Mouse (Mus musculus) lung, postnatal 0 days (tissue): ENCODE measurements around the gene Rnf166. TPM values are rescaled to one million over a fixed set of nuclear protein-coding genes. Genes with fewer than 3 reads are reported as not detected.

ENCODE experiments used
- ATAC-seq: fragments of 200-750 bp; cut with Nextera tagmentation; 2 replicates; pipeline ENCODE4 v1.8.0; 2017; ENCODE audit warnings: moderate library complexity
- DNase-seq: peaks from one replicate; pipeline ENCODE4 v3.0.0-alpha.2; 2016; ENCODE audit warnings: low spot score
- H3K27ac ChIP-seq: fragments of 300-500 bp; sonication (generic); 2 replicates; pipeline ENCODE4 v1.5.1; 2014; ENCODE audit warnings: antibody characterized with exemption, mild to moderate bottlenecking, low read length, mixed read lengths
- H3K27me3 ChIP-seq: fragments of 300-500 bp; sonication (generic); replicated peaks from 2 replicates; pipeline ENCODE4 v1.6.1; 2014; ENCODE audit warnings: low read length, mixed read lengths; ENCODE audit not compliant: insufficient read depth
- H3K36me3 ChIP-seq: fragments of 300-500 bp; sonication (generic); 2 replicates; pipeline ENCODE4 v1.6.1; 2014; ENCODE audit warnings: low read length, mixed read lengths; ENCODE audit not compliant: insufficient read depth
- H3K4me1 ChIP-seq: fragments of 300-500 bp; sonication (generic); 2 replicates; pipeline ENCODE4 v1.6.1; 2014; ENCODE audit warnings: antibody characterized with exemption, low read depth, low read length, mixed read lengths; ENCODE audit not compliant: insufficient read depth
- H3K4me2 ChIP-seq: fragments of 300-500 bp; sonication (generic); replicated peaks from 2 replicates; pipeline ENCODE4 v1.6.1; 2014; ENCODE audit warnings: low read depth, mild to moderate bottlenecking, low read length, moderate library complexity, mixed read lengths
- H3K4me3 ChIP-seq: fragments of 300-500 bp; sonication (generic); 2 replicates; pipeline ENCODE4 v1.5.1; 2014; ENCODE audit warnings: low read depth, low read length
- H3K9ac ChIP-seq: fragments of 300-500 bp; sonication (generic); replicated peaks from 2 replicates; pipeline ENCODE4 v1.6.1; 2014; ENCODE audit warnings: low read depth, mild to moderate bottlenecking
- H3K9me3 ChIP-seq: fragments of 300-500 bp; sonication (generic); 2 replicates; pipeline ENCODE4 v1.6.1; 2016; ENCODE audit warnings: low read length, mixed read lengths
- CTCF ChIP-seq: IDR thresholded peaks from 2 replicates; pipeline ENCODE4 v1.5.1; 2016; ENCODE audit warnings: antibody characterized with exemption, mild to moderate bottlenecking
- EP300 ChIP-seq: IDR thresholded peaks from 2 replicates; pipeline ENCODE4 v1.6.1; 2016; ENCODE audit warnings: antibody characterized with exemption, mild to moderate bottlenecking, control low read depth
- WGBS: fragments of 180-500 bp; shearing (Covaris S2); extraction: QIAGEN DNeasy Blood & Tissue Kit; methylation state at CpG from one replicate; pipeline ENCODE4 v1.1.7; 2014; 5-methylcytosine and 5-hydroxymethylcytosine counted together
- polyA plus RNA-seq: library from polyadenylated mRNA; unstranded; fragments of >200 nt; fragmentation: Nextera tagmentation; extraction: Ambion mirVana; gene quantifications from 2 replicates; pipeline ENCODE4 v1.2.1, GENCODE M21; 2015

Rnf166 gene
- 49.4 and 52.7 TPM in 2 replicates for polyA plus RNA-seq

DNA sequence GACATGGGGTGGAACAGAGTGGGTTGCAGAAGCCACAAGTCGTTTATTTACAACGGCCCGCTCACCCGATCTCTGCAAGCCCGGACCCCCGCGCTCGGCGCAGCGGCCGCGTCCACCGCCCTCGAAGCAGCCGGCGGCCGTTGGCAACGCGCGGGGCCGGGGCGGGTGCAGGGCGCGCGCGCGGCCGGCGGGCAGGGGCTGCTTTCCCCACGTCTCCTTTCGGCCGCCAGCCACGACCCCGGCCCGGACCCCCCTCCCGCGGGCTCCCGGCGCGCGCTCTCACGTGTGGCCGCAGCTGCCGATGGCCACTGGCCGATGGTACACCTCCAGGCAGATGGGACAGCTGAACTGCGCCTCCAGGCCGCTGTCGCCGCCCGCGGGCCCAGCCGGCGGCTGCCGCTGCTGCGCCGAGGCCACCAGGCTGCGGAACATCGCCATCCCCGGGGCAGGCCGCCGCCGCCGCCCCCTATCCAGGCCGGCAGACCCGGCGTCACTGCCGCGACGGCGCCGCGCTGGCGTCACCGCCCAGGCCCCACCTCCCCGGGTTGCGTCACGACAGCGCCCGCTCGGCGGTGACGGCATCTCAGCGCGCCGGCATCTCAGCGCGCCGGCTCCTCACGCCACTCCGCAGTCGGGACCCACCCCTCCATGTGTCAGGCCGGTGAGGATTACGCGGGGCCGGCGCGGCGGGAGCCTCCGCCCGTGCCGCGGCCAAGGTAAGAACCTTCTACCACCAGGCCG lies at the start of gene Rnf166, which contains the start of gene Ctu2:
Gene Rnf166 (minus strand): TSS at position 485 of the 741 bp plus-strand sequence.
Gene Ctu2 (plus strand): TSS at position 564 of the 741 bp plus-strand sequence.
- DNase-seq (peak; percentile 91), ATAC-seq (peak; percentile 95)
- Histone ChIP-seq H3K27me3 (no peaks in the 10 kb centered on the region), H3K36me3 (peaks cover 8% of the 10 kb centered on the region; the same call in 1 of the 2 replicates), H3K4me2 (peak within 1 kb of the TSS; percentile 80), H3K9me3 (no peaks in the 10 kb centered on the region), H3K9ac (peak within 1 kb of the TSS; percentile 77), H3K4me1 (peaks cover 3% of the 10 kb centered on the region; the same call in 1 of the 2 replicates), H3K4me3 (peak within 1 kb of the TSS; percentile 96), H3K27ac (peak within 1 kb of the TSS; percentile 80)
- no peak for TF ChIP-seq CTCF
- TF ChIP-seq EP300 = no peak
- WGBS = under 1% methylated on average over 64 of the region's 103 CpGs

DNA sequence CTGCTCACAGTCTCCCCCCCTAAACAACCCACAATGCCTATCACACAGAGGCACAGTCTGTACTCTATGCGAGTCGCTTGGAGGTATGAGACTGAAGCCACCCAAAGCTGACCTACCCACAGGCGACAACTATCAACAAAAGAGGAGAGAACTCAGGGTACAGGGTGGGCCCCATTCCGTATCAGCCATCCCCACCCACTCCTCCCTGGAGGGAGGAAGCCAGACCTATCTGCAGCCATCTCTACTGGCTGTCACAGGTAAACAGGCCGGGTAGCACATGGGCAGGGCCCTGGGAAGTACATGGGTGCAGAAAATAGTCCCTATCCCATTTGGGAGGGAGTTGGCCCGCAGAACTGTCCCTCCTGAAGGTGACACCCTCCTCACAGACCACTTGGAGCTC lies 49.1 kb upstream of the Rnf166 start:
- H3K4me1 ChIP-seq = peaks cover 46% of the 10 kb centered on the region
- no peak overlapping the region for H3K4me2 ChIP-seq
- ATAC-seq = no peak
- TF ChIP-seq CTCF (no peak), EP300 (peak; percentile 41; the same call in 1 of the 2 replicates)
- H3K9ac ChIP-seq = no peak overlapping the region
- H3K36me3 ChIP-seq = no peaks in the 10 kb centered on the region
- no peak overlapping the region for H3K4me3 ChIP-seq
- H3K27ac ChIP-seq = peak overlapping the region; percentile 90; the same call in 1 of the 2 replicates
- 65% methylated on average over 6 of the region's 6 CpGs for WGBS
- H3K9me3 ChIP-seq = no peaks in the 10 kb centered on the region
- DNase-seq = no peak
- H3K27me3 ChIP-seq = no peaks in the 10 kb centered on the region

DNA sequence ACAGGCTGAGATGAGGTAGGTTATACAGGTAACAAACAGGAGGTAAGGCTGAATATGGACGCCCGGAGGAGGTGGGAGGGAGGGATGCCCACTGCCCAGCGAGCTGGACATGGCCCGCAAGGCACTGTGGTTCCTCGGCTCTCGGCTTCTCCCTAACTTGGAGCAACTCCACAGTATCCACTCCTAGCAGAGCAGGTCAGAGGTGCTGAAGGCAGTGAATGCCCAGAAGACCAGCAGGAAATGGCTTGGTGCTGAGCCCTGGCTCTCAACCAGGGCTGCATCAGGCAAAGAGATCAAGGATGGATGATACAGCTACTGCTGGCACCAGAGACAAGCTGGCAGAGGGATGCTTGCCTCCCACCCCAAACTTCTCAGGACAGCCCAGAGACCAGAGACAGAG lies 48.6 kb upstream of the Rnf166 start:
- TF ChIP-seq EP300 (no peak), CTCF (no peak)
- ATAC-seq = no peak
- no peaks in the 10 kb centered on the region for H3K9me3 ChIP-seq
- 51% methylated on average over 6 of the region's 6 CpGs for WGBS
- H3K9ac ChIP-seq = no peak overlapping the region
- peaks cover 50% of the 10 kb centered on the region for H3K4me1 ChIP-seq
- no peaks in the 10 kb centered on the region for H3K27me3 ChIP-seq
- H3K4me2 ChIP-seq = no peak overlapping the region
- peak; percentile 4 for DNase-seq
- no peak overlapping the region for H3K4me3 ChIP-seq
- no peaks in the 10 kb centered on the region for H3K36me3 ChIP-seq
- peak overlapping the region; percentile 81; the same call in 1 of the 2 replicates for H3K27ac ChIP-seq

DNA sequence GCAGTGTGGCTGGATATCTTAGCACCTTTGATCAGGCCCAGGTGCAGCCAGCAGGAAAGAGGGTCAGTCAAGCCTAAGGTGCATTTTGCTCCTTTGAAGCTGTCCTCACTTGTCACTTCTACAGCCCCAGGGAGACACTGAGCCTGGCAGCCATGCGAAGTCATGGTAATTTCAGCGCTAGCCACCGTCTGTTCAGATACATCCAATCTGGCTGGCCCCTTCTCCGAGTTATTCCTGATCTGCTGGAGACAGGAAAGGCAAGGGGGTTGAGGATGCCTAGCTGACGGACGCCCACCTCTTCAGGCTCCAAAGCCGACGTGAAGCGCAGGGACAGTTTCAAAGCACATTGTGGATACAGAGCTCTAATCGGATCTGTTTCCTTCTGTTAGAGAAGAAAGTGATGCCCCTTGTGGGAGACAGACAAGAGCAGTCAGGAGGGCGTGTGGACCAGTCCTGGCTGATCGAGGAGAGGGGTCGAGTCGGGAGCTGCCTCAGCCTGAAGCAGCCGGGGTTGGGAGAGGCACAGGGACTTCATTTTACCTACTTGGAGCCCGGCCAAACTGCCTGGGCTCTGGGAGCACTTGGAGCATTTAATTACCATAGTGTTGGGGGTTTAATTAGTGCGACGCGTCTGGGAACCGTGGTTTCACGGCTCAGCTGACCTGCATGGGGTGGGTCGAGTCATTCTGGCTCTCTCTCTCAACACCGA lies 47.9 kb upstream of the Rnf166 start:
- Histone ChIP-seq H3K4me1 (peaks cover 54% of the 10 kb centered on the region), H3K27me3 (no peaks in the 10 kb centered on the region), H3K9ac (peak overlapping the region; percentile 36), H3K9me3 (no peaks in the 10 kb centered on the region), H3K4me3 (no peak overlapping the region), H3K4me2 (peak overlapping the region; percentile 25), H3K27ac (peak overlapping the region; percentile 81), H3K36me3 (no peaks in the 10 kb centered on the region)
- 20% methylated on average over 23 of the region's 23 CpGs for WGBS
- ATAC-seq (no peak), DNase-seq (peak; percentile 19)
- TF ChIP-seq CTCF (no peak), EP300 (no peak)

DNA sequence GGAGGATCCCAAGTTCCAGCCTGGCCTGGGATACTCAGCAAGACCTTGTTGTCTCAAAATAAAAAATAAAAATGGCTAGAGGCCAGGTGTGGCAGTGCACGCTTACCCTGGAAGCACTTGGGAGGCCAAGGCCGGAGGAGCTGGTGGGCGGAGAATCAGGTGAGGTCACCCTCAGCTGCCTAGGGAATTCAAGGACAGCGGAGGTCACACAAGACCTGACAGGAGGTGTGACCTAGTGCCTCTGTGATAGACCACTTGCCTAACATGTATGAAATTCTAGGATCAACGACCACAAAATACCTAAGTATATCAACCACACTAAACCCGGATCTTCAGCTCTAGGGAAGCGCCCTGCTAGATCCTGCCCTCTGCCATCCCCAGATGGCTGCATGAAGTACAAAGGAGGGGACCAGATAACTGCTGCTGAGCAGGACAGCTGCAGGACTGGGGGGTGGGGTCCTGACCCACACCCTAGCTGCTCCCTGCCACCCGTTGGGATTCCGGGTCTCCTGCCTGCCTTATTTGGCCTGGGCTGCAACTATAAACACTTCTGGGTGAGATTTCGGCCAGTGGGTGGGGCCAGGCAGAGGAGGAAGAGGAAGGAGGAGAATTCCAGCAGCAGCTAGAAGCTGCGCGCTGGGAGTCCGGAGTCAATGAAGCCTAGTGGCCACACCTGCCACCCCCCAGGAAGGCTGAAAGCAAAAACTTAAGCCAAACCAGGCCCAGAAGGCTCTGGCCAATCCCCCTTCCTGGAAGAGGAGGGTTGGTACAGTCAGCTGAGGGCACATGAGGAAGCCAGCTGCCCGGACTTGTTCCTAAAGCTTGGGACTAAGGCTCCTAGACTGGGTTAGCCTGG lies 47.2 kb upstream of the Rnf166 start:
- TF ChIP-seq EP300 = peak; percentile 71
- no peak for TF ChIP-seq CTCF
- Histone ChIP-seq H3K9me3 (no peaks in the 10 kb centered on the region), H3K27me3 (no peaks in the 10 kb centered on the region), H3K36me3 (no peaks in the 10 kb centered on the region), H3K4me2 (peak overlapping the region; percentile 25), H3K4me1 (peaks cover 61% of the 10 kb centered on the region), H3K4me3 (no peak overlapping the region), H3K9ac (peak overlapping the region; percentile 36), H3K27ac (peak overlapping the region; percentile 81)
- 32% methylated on average over 14 of the region's 14 CpGs for WGBS
- DNase-seq (peak; percentile 85), ATAC-seq (peak; percentile 45)
